Mouse (Mus musculus): ENCODE measurements at regions not wholly inside any gene's neighbourhood (a gene's known extent, or its start where the extent isn't known, plus 50 kb on each side); places are given as distances from the start of the nearest gene placed in this dataset.

GRCm38 (mm10) chr14:31891500-31892185 lies 61.2 kb upstream of the Ankrd28 start:
- DNase-seq, result peak; percentile 26
- Histone ChIP-seq H3K27me3 (ENCODE audit: insufficient read depth, low read length) (no peaks in the 10 kb centered on the region), H3K27ac (ENCODE audit: low read depth, low read length) (no peak overlapping the region), H3K4me1 (ENCODE audit: insufficient read depth) (no peaks in the 10 kb centered on the region), H3K4me3 (ENCODE audit: low read depth, low read length) (no peak overlapping the region), H3K9me3 (ENCODE audit: low read length) (no peaks in the 10 kb centered on the region), H3K9ac (peak overlapping the region; percentile 14; the same call in 1 of the 2 replicates), H3K36me3 (ENCODE audit: insufficient read depth) (no peaks in the 10 kb centered on the region), H3K4me2 (ENCODE audit: low read depth) (peak overlapping the region; percentile 35)
- 12% methylated on average over 16 of the region's 16 CpGs for WGBS
- ATAC-seq, result peak; percentile 56
- TF ChIP-seq CTCF (IDR thresholded peaks at IDR 0.05; ENCODE audit: low read depth), result no peak

DNA sequence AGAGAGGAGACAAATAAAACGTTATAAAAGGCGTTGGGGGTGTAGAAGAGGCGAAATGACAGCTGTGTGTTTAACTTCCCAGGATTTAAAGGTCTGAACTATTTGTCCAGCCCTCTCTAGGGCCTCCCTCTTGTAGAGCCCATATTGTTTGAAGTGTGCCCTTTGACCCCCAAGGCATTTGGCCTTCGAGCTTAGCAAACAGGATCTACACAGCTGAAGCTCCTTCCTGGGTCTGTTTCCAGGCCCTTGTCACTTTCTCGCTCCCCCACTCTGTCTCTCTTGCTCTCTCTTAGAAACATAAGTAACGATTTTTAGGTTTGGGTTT lies 61.7 kb upstream of the Ankrd28 start:
- Histone ChIP-seq H3K4me1 (ENCODE audit: insufficient read depth) (no peaks in the 10 kb centered on the region), H3K27ac (ENCODE audit: low read depth, low read length) (no peak overlapping the region), H3K27me3 (ENCODE audit: insufficient read depth, low read length) (no peaks in the 10 kb centered on the region), H3K4me3 (ENCODE audit: low read depth, low read length) (no peak overlapping the region), H3K4me2 (ENCODE audit: low read depth) (no peak overlapping the region), H3K9me3 (ENCODE audit: low read length) (no peaks in the 10 kb centered on the region), H3K36me3 (ENCODE audit: insufficient read depth) (no peaks in the 10 kb centered on the region), H3K9ac (no peak overlapping the region)
- DNase-seq (no peak), ATAC-seq (no peak)
- TF ChIP-seq CTCF (IDR thresholded peaks at IDR 0.05; ENCODE audit: low read depth), result no peak
- 24% methylated on average over 6 of the region's 6 CpGs for WGBS

DNA sequence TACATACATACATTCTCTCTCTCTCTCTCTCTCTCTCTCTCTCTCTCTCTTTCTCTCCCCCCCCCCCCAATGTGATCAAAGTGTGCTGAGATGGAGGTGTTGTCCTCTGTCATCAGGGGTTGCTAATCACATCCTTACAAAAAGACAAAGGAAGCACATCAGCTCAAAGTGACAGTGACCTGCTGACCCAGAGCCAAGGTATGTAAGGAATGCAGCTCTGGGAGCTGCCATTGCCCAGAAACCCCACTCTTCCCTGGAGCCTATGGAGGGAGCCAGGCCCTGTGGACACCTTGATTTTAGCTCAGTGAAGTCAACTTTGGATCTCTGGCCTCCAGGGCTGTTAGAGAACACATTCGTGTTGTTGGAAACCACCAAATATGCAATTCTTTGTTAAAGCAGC lies 66.0 kb upstream of the Ankrd28 start:
- no peak for TF ChIP-seq CTCF (IDR thresholded peaks at IDR 0.05; ENCODE audit: low read depth)
- DNase-seq (no peak), ATAC-seq (no peak)
- Histone ChIP-seq H3K27me3 (ENCODE audit: insufficient read depth, low read length) (no peaks in the 10 kb centered on the region), H3K4me2 (ENCODE audit: low read depth) (no peak overlapping the region), H3K9ac (no peak overlapping the region), H3K4me1 (ENCODE audit: insufficient read depth) (no peaks in the 10 kb centered on the region), H3K27ac (ENCODE audit: low read depth, low read length) (no peak overlapping the region), H3K36me3 (ENCODE audit: insufficient read depth) (no peaks in the 10 kb centered on the region), H3K4me3 (ENCODE audit: low read depth, low read length) (no peak overlapping the region), H3K9me3 (ENCODE audit: low read length) (no peaks in the 10 kb centered on the region)
- WGBS, result 86% methylated on average over 1 of the region's 1 CpGs

GRCm38 (mm10) chr14:31899504-31899903 lies 69.1 kb upstream of the Ankrd28 start:
- Histone ChIP-seq H3K4me3 (ENCODE audit: low read depth, low read length) (no peak overlapping the region), H3K36me3 (ENCODE audit: insufficient read depth) (no peaks in the 10 kb centered on the region), H3K9ac (no peak overlapping the region), H3K27ac (ENCODE audit: low read depth, low read length) (no peak overlapping the region), H3K27me3 (ENCODE audit: insufficient read depth, low read length) (no peaks in the 10 kb centered on the region), H3K4me2 (ENCODE audit: low read depth) (no peak overlapping the region), H3K9me3 (ENCODE audit: low read length) (no peaks in the 10 kb centered on the region), H3K4me1 (ENCODE audit: insufficient read depth) (no peaks in the 10 kb centered on the region)
- no peak for TF ChIP-seq CTCF (IDR thresholded peaks at IDR 0.05; ENCODE audit: low read depth)
- 47% methylated on average over 8 of the region's 8 CpGs for WGBS
- ATAC-seq (no peak), DNase-seq (no peak)

- Histone ChIP-seq H3K27ac (ENCODE audit: low read depth, low read length) (no peak overlapping the region), H3K4me3 (ENCODE audit: low read depth, low read length) (no peak overlapping the region), H3K9ac (no peak overlapping the region), H3K27me3 (ENCODE audit: insufficient read depth, low read length) (no peaks in the 10 kb centered on the region), H3K9me3 (ENCODE audit: low read length) (no peaks in the 10 kb centered on the region), H3K36me3 (ENCODE audit: insufficient read depth) (no peaks in the 10 kb centered on the region), H3K4me2 (ENCODE audit: low read depth) (no peak overlapping the region), H3K4me1 (ENCODE audit: insufficient read depth) (no peaks in the 10 kb centered on the region)
- no peak for ATAC-seq
- TF ChIP-seq CTCF (IDR thresholded peaks at IDR 0.05; ENCODE audit: low read depth), result no peak
- WGBS, result 64% methylated on average over 4 of the region's 4 CpGs
- no peak for DNase-seq
These were observed 69.5 kb upstream of the Ankrd28 start for GRCm38 (mm10) chr14:31899906-31900305.

DNA sequence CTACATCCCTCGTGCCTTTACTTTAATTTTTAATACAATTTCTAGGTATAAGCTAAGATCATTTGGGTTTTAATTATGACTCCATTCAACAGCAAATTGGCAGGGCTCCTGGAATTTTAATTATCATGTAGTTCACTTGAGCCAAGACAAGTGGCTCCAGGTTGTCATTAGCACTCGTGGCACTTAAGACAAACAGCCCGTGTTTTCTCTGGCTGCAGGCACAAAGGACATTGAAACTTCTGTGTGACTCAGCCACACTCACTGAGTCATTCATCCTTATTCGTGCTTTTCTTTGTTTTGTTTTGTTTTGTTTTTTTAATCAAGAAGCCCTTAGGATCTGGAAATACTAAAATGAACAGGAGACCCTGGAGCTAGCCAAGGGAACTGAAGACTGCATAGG lies 71.5 kb upstream of the Ankrd28 start:
- H3K4me1 ChIP-seq (ENCODE audit: insufficient read depth), result no peaks in the 10 kb centered on the region
- no peaks in the 10 kb centered on the region for H3K9me3 ChIP-seq (ENCODE audit: low read length)
- no peak for DNase-seq
- no peak overlapping the region for H3K27ac ChIP-seq (ENCODE audit: low read depth, low read length)
- no peak for TF ChIP-seq CTCF (IDR thresholded peaks at IDR 0.05; ENCODE audit: low read depth)
- 12% methylated on average over 4 of the region's 4 CpGs for WGBS
- no peak overlapping the region for H3K9ac ChIP-seq
- H3K36me3 ChIP-seq (ENCODE audit: insufficient read depth), result no peaks in the 10 kb centered on the region
- ATAC-seq, result no peak
- no peak overlapping the region for H3K4me3 ChIP-seq (ENCODE audit: low read depth, low read length)
- no peak overlapping the region for H3K4me2 ChIP-seq (ENCODE audit: low read depth)
- H3K27me3 ChIP-seq (ENCODE audit: insufficient read depth, low read length), result no peaks in the 10 kb centered on the region

DNA sequence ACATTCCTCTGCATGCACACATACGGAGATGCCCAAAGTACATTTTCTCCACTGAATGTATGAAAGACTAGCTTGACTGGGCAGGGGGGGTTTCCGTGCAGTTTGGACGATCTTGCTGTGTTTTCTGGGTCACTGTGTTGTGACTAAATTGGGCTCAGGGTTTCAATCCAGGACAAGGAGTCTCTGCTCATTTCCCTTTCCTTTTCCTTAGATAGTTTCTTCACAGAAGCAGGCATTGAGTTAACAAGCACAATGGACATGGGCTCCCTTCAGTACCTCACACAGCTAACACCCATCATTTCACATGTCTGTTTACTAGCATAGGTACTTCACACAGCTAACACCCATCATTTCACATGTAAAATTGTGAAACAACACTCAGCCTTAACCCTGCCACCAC lies 73.2 kb upstream of the Ankrd28 start:
- no peak for TF ChIP-seq CTCF (IDR thresholded peaks at IDR 0.05; ENCODE audit: low read depth)
- Histone ChIP-seq H3K36me3 (ENCODE audit: insufficient read depth) (no peaks in the 10 kb centered on the region), H3K9ac (no peak overlapping the region), H3K4me2 (ENCODE audit: low read depth) (no peak overlapping the region), H3K27ac (ENCODE audit: low read depth, low read length) (no peak overlapping the region), H3K9me3 (ENCODE audit: low read length) (no peaks in the 10 kb centered on the region), H3K27me3 (ENCODE audit: insufficient read depth, low read length) (no peaks in the 10 kb centered on the region), H3K4me3 (ENCODE audit: low read depth, low read length) (no peak overlapping the region), H3K4me1 (ENCODE audit: insufficient read depth) (no peaks in the 10 kb centered on the region)
- DNase-seq (no peak), ATAC-seq (no peak)
- 79% methylated on average over 3 of the region's 3 CpGs for WGBS

All from forebrain, postnatal 0 days (tissue).